Mouse (Mus musculus): ENCODE results near the gene Cbx8. TPM values are rescaled to one million over a fixed set of nuclear protein-coding genes. Genes with fewer than 3 reads are reported as not detected.
A peak's percentile ranks its signal among the peaks of the same experiment; 100 is the strongest.

Gene Cbx8
- polyA plus RNA-seq, 1 experiment from 2014 or later: 8.5 TPM

DNA sequence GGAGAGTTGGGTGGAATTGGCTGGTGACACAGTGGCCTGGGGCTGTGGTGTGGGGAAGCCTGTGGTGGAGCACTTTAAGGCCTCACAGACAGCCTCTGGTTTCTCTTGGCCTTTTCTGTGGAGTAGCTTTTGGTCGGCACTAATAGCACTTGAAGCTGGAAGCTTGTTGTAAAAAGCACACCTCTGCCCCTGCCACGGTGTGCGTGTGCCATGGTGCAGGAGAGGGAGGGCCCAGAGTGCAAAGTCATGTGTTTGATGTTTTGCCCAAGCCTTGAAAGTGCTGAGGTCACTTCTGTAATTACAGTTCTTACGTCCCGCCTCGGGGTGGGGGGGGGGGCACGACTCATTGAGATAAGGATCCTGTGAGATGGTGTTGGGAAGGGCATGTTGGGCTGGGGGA lies 16.5 kb downstream of the Cbx8 start:
- no peak for ATAC-seq
- Histone ChIP-seq H3K27me3 (ENCODE audit: control insufficient read depth, insufficient read depth, low read depth, low read length) (0 out of 2 replicates have a peak, but pooled peaks cover 3% of the 10 kb centered on the region), H3K27ac (ENCODE audit: low read length) (peak overlapping the region; percentile 81; the same call in 1 of the 2 replicates)

DNA sequence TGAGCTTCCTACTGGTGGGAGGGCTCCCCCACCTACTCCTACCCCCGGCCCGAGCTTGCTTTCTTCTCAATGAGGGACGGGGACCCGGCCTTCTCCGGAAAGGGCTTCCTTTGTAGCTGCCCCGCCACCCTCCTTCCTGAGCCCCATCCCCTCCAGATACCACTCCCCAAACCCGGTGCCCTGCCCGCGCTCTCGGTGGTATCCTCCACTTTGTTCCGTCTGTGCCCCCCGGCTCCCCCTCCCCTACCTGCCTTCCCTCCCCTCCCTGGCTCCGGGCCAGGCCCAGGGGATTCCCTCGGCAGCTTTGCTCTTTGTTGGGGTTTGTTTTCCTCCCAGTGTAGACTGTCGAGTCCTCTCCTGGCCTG lies 17.2 kb downstream of the Cbx8 start:
- H3K27ac ChIP-seq (ENCODE audit: low read length): peak overlapping the region; percentile 81
- peaks cover 40% of the 10 kb centered on the region for H3K4me1 ChIP-seq (ENCODE audit: control insufficient read depth, insufficient read depth, low read length)
- H3K9ac ChIP-seq (ENCODE audit: low read depth, low read length): peak overlapping the region; percentile 95
- WGBS: under 1% methylated on average over 15 of the region's 15 CpGs
- ATAC-seq: no peak; the same call in 1 of the 2 replicates
- no peaks in the 10 kb centered on the region for H3K9me3 ChIP-seq (replicated peaks; ENCODE audit: control insufficient read depth, low read length, poor library complexity, severe bottlenecking)
- 0 out of 2 replicates have a peak, but pooled peaks cover 3% of the 10 kb centered on the region for H3K27me3 ChIP-seq (ENCODE audit: control insufficient read depth, insufficient read depth, low read depth, low read length)
- H3K4me3 ChIP-seq (ENCODE audit: low read depth, low read length): peak overlapping the region; percentile 95
- peaks cover 14% of the 10 kb centered on the region for H3K36me3 ChIP-seq (ENCODE audit: control insufficient read depth, insufficient read depth, low read length)
- peak overlapping the region; percentile 97 for H3K4me2 ChIP-seq (ENCODE audit: low read length)

More for the DNA sequence above, 16.5 kb downstream of the Cbx8 start:
- peaks cover 40% of the 10 kb centered on the region for H3K4me1 ChIP-seq (ENCODE audit: control insufficient read depth, insufficient read depth, low read length)
- H3K4me3 ChIP-seq (ENCODE audit: low read depth, low read length): peak overlapping the region; percentile 95
- 12% methylated on average over 7 of the region's 7 CpGs for WGBS
- no peaks in the 10 kb centered on the region for H3K9me3 ChIP-seq (replicated peaks; ENCODE audit: control insufficient read depth, low read length, poor library complexity, severe bottlenecking)
- peak overlapping the region; percentile 97 for H3K4me2 ChIP-seq (ENCODE audit: low read length)
- H3K9ac ChIP-seq (ENCODE audit: low read depth, low read length): peak overlapping the region; percentile 95
- peaks cover 20% of the 10 kb centered on the region for H3K36me3 ChIP-seq (ENCODE audit: control insufficient read depth, insufficient read depth, low read length)

DNA sequence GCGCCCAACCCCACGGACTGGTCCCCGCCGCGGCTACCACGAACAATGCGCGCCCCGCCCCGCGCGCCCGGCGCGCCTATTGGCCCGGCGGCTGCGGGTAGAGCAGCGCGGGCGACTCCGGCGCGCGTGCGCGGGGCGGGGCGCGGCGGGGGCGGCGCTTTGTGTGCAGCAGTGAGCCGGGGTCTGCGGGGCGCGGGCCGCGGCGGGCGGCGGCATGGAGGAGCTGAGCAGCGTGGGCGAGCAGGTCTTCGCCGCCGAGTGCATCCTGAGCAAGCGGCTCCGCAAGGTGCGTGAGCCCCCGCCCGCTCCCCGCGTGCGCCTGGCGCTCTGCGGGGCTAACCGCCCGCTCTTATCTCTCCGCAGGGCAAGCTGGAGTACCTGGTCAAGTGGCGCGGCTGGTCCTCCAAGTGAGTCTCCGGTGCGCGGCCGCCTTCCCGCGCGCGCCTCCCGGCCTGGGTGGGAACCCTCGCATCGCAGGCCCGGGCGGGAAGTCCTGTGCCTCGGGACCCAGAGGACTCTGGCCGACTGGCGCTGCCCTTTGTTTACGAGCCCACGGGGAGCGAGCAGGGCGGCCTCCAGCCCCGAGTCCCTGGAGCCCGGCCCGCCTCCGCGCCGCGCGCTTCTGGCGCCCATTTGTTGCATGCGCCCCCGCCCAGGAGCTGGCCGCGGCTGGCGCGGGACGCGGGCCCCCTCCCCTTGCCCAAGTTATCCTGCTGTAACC lies 17.7 kb downstream of the Cbx8 start, which contains the start of gene Cbx2:
TSS of gene Cbx2 (plus strand) at position 68 of the 721 bp plus-strand sequence.
- ATAC-seq: peak; percentile 95
- Histone ChIP-seq H3K36me3 (ENCODE audit: control insufficient read depth, insufficient read depth, low read length) (peaks cover 9% of the 10 kb centered on the region), H3K9ac (ENCODE audit: low read depth, low read length) (peak within 1 kb of the TSS; percentile 95), H3K9me3 (replicated peaks; ENCODE audit: control insufficient read depth, low read length, poor library complexity, severe bottlenecking) (no peaks in the 10 kb centered on the region), H3K27me3 (ENCODE audit: control insufficient read depth, insufficient read depth, low read depth, low read length) (0 out of 2 replicates have a peak, but pooled peaks cover 3% of the 10 kb centered on the region), H3K4me2 (ENCODE audit: low read length) (peak within 1 kb of the TSS; percentile 97), H3K4me3 (ENCODE audit: low read depth, low read length) (peak within 1 kb of the TSS; percentile 95), H3K27ac (ENCODE audit: low read length) (peak within 1 kb of the TSS; percentile 81), H3K4me1 (ENCODE audit: control insufficient read depth, insufficient read depth, low read length) (peaks cover 40% of the 10 kb centered on the region)
- WGBS: under 1% methylated on average over 61 of the region's 99 CpGs

GRCm38 (mm10) chr11:119022068-119022894 lies 18.5 kb downstream of the Cbx8 start:
- H3K27ac ChIP-seq (ENCODE audit: low read length): peak overlapping the region; percentile 77
- H3K4me1 ChIP-seq (ENCODE audit: control insufficient read depth, insufficient read depth, low read length): peaks cover 40% of the 10 kb centered on the region
- H3K4me3 ChIP-seq (ENCODE audit: low read depth, low read length): peak overlapping the region; percentile 95
- WGBS: 4% methylated on average over 41 of the region's 42 CpGs
- 0 out of 2 replicates have a peak, but pooled peaks have one; percentile 0 for ATAC-seq
- H3K4me2 ChIP-seq (ENCODE audit: low read length): peak overlapping the region; percentile 97
- no peaks in the 10 kb centered on the region for H3K9me3 ChIP-seq (replicated peaks; ENCODE audit: control insufficient read depth, low read length, poor library complexity, severe bottlenecking)
- peaks cover 7% of the 10 kb centered on the region for H3K36me3 ChIP-seq (ENCODE audit: control insufficient read depth, insufficient read depth, low read length)
- 0 out of 2 replicates have a peak, but pooled peaks cover 3% of the 10 kb centered on the region for H3K27me3 ChIP-seq (ENCODE audit: control insufficient read depth, insufficient read depth, low read depth, low read length)
- peak overlapping the region; percentile 95 for H3K9ac ChIP-seq (ENCODE audit: low read depth, low read length)

DNA sequence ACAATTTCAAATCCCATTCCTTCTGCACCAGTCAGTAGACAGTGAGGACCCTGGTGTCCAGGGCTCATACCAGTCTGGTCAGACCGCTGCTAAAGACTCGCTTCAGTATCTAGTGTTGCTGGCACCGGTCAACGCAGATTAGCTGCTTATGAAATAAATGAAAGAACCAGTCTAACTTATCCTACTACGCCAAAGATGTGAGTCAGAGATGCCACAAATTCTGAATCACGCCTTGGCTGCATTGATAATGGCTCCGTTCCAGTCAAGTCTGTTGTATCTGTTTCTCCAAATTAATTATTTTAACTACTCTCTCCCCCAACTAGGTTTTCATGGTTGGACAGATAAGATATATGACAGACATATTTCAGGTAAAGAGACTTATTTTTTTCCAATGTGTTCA lies 19.6 kb downstream of the Cbx8 start:
- Histone ChIP-seq H3K27ac (ENCODE audit: low read length) (no peak overlapping the region), H3K9ac (ENCODE audit: low read depth, low read length) (no peak overlapping the region), H3K36me3 (ENCODE audit: control insufficient read depth, insufficient read depth, low read length) (no peaks in the 10 kb centered on the region), H3K4me1 (ENCODE audit: control insufficient read depth, insufficient read depth, low read length) (peaks cover 33% of the 10 kb centered on the region), H3K4me3 (ENCODE audit: low read depth, low read length) (no peak overlapping the region), H3K4me2 (ENCODE audit: low read length) (no peak overlapping the region), H3K9me3 (replicated peaks; ENCODE audit: control insufficient read depth, low read length, poor library complexity, severe bottlenecking) (no peaks in the 10 kb centered on the region), H3K27me3 (ENCODE audit: control insufficient read depth, insufficient read depth, low read depth, low read length) (0 out of 2 replicates have a peak, but pooled peaks cover 3% of the 10 kb centered on the region)
- WGBS: 93% methylated on average over 7 of the region's 7 CpGs
- ATAC-seq: no peak

- WGBS: 39% methylated on average over 7 of the region's 7 CpGs
- H3K27me3 ChIP-seq (ENCODE audit: control insufficient read depth, insufficient read depth, low read depth, low read length): 0 out of 2 replicates have a peak, but pooled peaks cover 3% of the 10 kb centered on the region
Observed at GRCm38 (mm10) chr11:119017506-119017905, 23.3 kb downstream of the Cbx8 start.

DNA sequence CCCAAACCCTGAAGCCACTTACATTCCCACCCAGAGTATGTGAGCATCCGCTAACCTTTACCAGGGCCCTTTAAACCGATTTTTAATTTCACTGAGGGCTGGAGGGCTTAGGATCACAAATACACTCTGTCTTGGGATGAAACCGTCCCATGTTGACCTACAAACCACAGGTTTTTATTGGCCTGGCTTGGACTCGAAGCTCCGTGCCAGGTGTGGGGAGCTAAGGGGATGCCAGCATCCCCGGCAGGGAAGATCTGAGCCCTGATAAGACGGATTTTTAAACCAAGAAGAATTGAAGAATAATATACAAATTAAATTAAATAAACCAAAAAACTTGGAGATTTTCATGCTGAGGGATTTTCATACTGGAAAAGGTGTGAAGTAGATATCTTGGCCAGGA lies 26.3 kb downstream of the Cbx8 start:
- WGBS: 84% methylated on average over 7 of the region's 7 CpGs
- Histone ChIP-seq H3K27ac (ENCODE audit: low read length) (no peak overlapping the region), H3K36me3 (ENCODE audit: control insufficient read depth, insufficient read depth, low read length) (no peaks in the 10 kb centered on the region), H3K9me3 (replicated peaks; ENCODE audit: control insufficient read depth, low read length, poor library complexity, severe bottlenecking) (no peaks in the 10 kb centered on the region), H3K4me3 (ENCODE audit: low read depth, low read length) (no peak overlapping the region), H3K4me1 (ENCODE audit: control insufficient read depth, insufficient read depth, low read length) (no peaks in the 10 kb centered on the region), H3K9ac (ENCODE audit: low read depth, low read length) (no peak overlapping the region), H3K27me3 (ENCODE audit: control insufficient read depth, insufficient read depth, low read depth, low read length) (no peaks in the 10 kb centered on the region), H3K4me2 (ENCODE audit: low read length) (no peak overlapping the region)
- ATAC-seq: no peak

More at GRCm38 (mm10) chr11:119017506-119017905, 23.3 kb downstream of the Cbx8 start:
- Histone ChIP-seq H3K4me2 (ENCODE audit: low read length) (no peak overlapping the region), H3K4me1 (ENCODE audit: control insufficient read depth, insufficient read depth, low read length) (peaks cover 6% of the 10 kb centered on the region), H3K4me3 (ENCODE audit: low read depth, low read length) (no peak overlapping the region), H3K9ac (ENCODE audit: low read depth, low read length) (no peak overlapping the region), H3K27ac (ENCODE audit: low read length) (no peak overlapping the region), H3K36me3 (ENCODE audit: control insufficient read depth, insufficient read depth, low read length) (no peaks in the 10 kb centered on the region), H3K9me3 (replicated peaks; ENCODE audit: control insufficient read depth, low read length, poor library complexity, severe bottlenecking) (no peaks in the 10 kb centered on the region)
- ATAC-seq: no peak

- Histone ChIP-seq H3K9ac (ENCODE audit: low read depth, low read length) (0 out of 2 replicates have a peak overlapping the region, but pooled peaks have one; percentile 46), H3K36me3 (ENCODE audit: control insufficient read depth, insufficient read depth, low read length) (no peaks in the 10 kb centered on the region), H3K9me3 (replicated peaks; ENCODE audit: control insufficient read depth, low read length, poor library complexity, severe bottlenecking) (no peaks in the 10 kb centered on the region), H3K4me1 (ENCODE audit: control insufficient read depth, insufficient read depth, low read length) (no peaks in the 10 kb centered on the region; the same call in 1 of the 2 replicates), H3K27me3 (ENCODE audit: control insufficient read depth, insufficient read depth, low read depth, low read length) (no peaks in the 10 kb centered on the region), H3K27ac (ENCODE audit: low read length) (no peak overlapping the region), H3K4me3 (ENCODE audit: low read depth, low read length) (peak overlapping the region; percentile 35), H3K4me2 (ENCODE audit: low read length) (peak overlapping the region; percentile 52)
- peak; percentile 66; the same call in 1 of the 2 replicates for ATAC-seq
- 21% methylated on average over 21 of the region's 21 CpGs for WGBS
Observed at GRCm38 (mm10) chr11:119007461-119008456, 33.0 kb downstream of the Cbx8 start.
